Mouse (Mus musculus): ENCODE results near the gene Arl4d. TPM values are rescaled to one million over a fixed set of nuclear protein-coding genes. Genes with fewer than 3 reads are reported as not detected.
"Not testable (repeated sequence)": the region's sequence is repeated elsewhere in the genome, so short reads cannot be mapped to it uniquely, and the experiment has no call there.

Gene Arl4d
- total and polyA plus RNA-seq, 2 experiments from 2014 or later = 5.7 to 6.9 TPM

- Histone ChIP-seq H3K27me3 (ENCODE audit: insufficient read depth, low read length) (no peaks in the 10 kb centered on the region), H3K9me3 (ENCODE audit: low read length) (no peaks in the 10 kb centered on the region), H3K36me3 (ENCODE audit: insufficient read depth, low read length) (no peaks in the 10 kb centered on the region), H3K27ac (ENCODE audit: low read depth, low read length) (peak overlapping the region; percentile 91), H3K9ac (replicated peaks; ENCODE audit: low read length, poor library complexity, severe bottlenecking) (peak overlapping the region; percentile 60; the same call in 1 of the 2 replicates), H3K4me2 (ENCODE audit: low read depth, low read length, poor library complexity, severe bottlenecking) (peak overlapping the region; percentile 96), H3K4me3 (ENCODE audit: low read depth, low read length) (peak overlapping the region; percentile 31), H3K4me1 (ENCODE audit: insufficient read depth, low read length) (no peaks in the 10 kb centered on the region)
- ATAC-seq (ENCODE audit: low FRiP score) (peak; percentile 35; the same call in 1 of the 2 replicates), DNase-seq (ENCODE audit: low spot score) (no peak)
- WGBS = 7% methylated on average over 8 of the region's 8 CpGs
- TF ChIP-seq CTCF (IDR thresholded peaks at IDR 0.05) = no peak
Measured at GRCm38 (mm10) chr11:101626649-101626994, 38.7 kb upstream of the Arl4d start.

- Histone ChIP-seq H3K4me3 (ENCODE audit: low read depth, low read length) (peak within 1 kb of the TSS; percentile 53), H3K27ac (ENCODE audit: low read depth, low read length) (peak within 1 kb of the TSS; percentile 91), H3K9me3 (ENCODE audit: low read length) (no peaks in the 10 kb centered on the region), H3K4me2 (ENCODE audit: low read depth, low read length, poor library complexity, severe bottlenecking) (peak within 1 kb of the TSS; percentile 96), H3K4me1 (ENCODE audit: insufficient read depth, low read length) (no peaks in the 10 kb centered on the region), H3K36me3 (ENCODE audit: insufficient read depth, low read length) (no peaks in the 10 kb centered on the region), H3K9ac (replicated peaks; ENCODE audit: low read length, poor library complexity, severe bottlenecking) (peak within 1 kb of the TSS; percentile 60), H3K27me3 (ENCODE audit: insufficient read depth, low read length) (no peaks in the 10 kb centered on the region)
- peak; percentile 89 for DNase-seq (ENCODE audit: low spot score)
- WGBS = under 1% methylated on average over 32 of the region's 34 CpGs
- no peak for TF ChIP-seq CTCF (IDR thresholded peaks at IDR 0.05)
- peak; percentile 89 for ATAC-seq (ENCODE audit: low FRiP score)
Measured at GRCm38 (mm10) chr11:101626995-101627856, 38.1 kb upstream of the Arl4d start, which contains the start of gene Rdm1. Rdm1 (plus strand) TSS chr11:101627195.

GRCm38 (mm10) chr11:101627857-101628559 is 37.3 kb upstream of the Arl4d start:
- Histone ChIP-seq H3K4me2 (ENCODE audit: low read depth, low read length, poor library complexity, severe bottlenecking) (peak overlapping the region; percentile 96), H3K4me3 (ENCODE audit: low read depth, low read length) (peak overlapping the region; percentile 53), H3K36me3 (ENCODE audit: insufficient read depth, low read length) (no peaks in the 10 kb centered on the region), H3K4me1 (ENCODE audit: insufficient read depth, low read length) (no peaks in the 10 kb centered on the region), H3K9me3 (ENCODE audit: low read length) (no peaks in the 10 kb centered on the region), H3K27ac (ENCODE audit: low read depth, low read length) (peak overlapping the region; percentile 71), H3K9ac (replicated peaks; ENCODE audit: low read length, poor library complexity, severe bottlenecking) (peak overlapping the region; percentile 46), H3K27me3 (ENCODE audit: insufficient read depth, low read length) (no peaks in the 10 kb centered on the region)
- DNase-seq (ENCODE audit: low spot score) = peak; percentile 92
- 1% methylated on average over 33 of the region's 33 CpGs for WGBS
- peak; percentile 67 for ATAC-seq (ENCODE audit: low FRiP score)
- no peak for TF ChIP-seq CTCF (IDR thresholded peaks at IDR 0.05)

- not testable (repeated sequence) for H3K36me3 ChIP-seq (ENCODE audit: insufficient read depth, low read length); H3K9ac ChIP-seq (replicated peaks; ENCODE audit: low read length, poor library complexity, severe bottlenecking); ATAC-seq (ENCODE audit: low FRiP score); H3K27me3 ChIP-seq (ENCODE audit: insufficient read depth, low read length); H3K4me1 ChIP-seq (ENCODE audit: insufficient read depth, low read length); H3K9me3 ChIP-seq (ENCODE audit: low read length); H3K27ac ChIP-seq (ENCODE audit: low read depth, low read length); DNase-seq (ENCODE audit: low spot score); H3K4me3 ChIP-seq (ENCODE audit: low read depth, low read length)
- 67% methylated on average over 4 of the region's 5 CpGs for WGBS
- H3K4me2 ChIP-seq (ENCODE audit: low read depth, low read length, poor library complexity, severe bottlenecking) = peak overlapping the region; percentile 96; the same call in 1 of the 2 replicates
Measured at GRCm38 (mm10) chr11:101628733-101629417, 36.5 kb upstream of the Arl4d start.

GRCm38 (mm10) chr11:101635660-101636059 is 29.7 kb upstream of the Arl4d start:
- H3K9ac ChIP-seq (replicated peaks; ENCODE audit: low read length, poor library complexity, severe bottlenecking) = no peak overlapping the region
- no peak overlapping the region for H3K4me3 ChIP-seq (ENCODE audit: low read depth, low read length)
- no peaks in the 10 kb centered on the region for H3K36me3 ChIP-seq (ENCODE audit: insufficient read depth, low read length)
- WGBS = 87% methylated on average over 10 of the region's 10 CpGs
- H3K9me3 ChIP-seq (ENCODE audit: low read length) = no peaks in the 10 kb centered on the region
- DNase-seq (ENCODE audit: low spot score) (no peak), ATAC-seq (ENCODE audit: low FRiP score) (no peak)
- no peak overlapping the region for H3K27ac ChIP-seq (ENCODE audit: low read depth, low read length)
- no peak for TF ChIP-seq CTCF (IDR thresholded peaks at IDR 0.05)
- H3K4me1 ChIP-seq (ENCODE audit: insufficient read depth, low read length) = no peaks in the 10 kb centered on the region
- no peaks in the 10 kb centered on the region for H3K27me3 ChIP-seq (ENCODE audit: insufficient read depth, low read length)
- H3K4me2 ChIP-seq (ENCODE audit: low read depth, low read length, poor library complexity, severe bottlenecking) = no peak overlapping the region

All from midbrain, postnatal 0 days (tissue).